Mouse (Mus musculus) MEL (cell line): ENCODE data around the gene Adamts2.

Experiments used
- CTCF ChIP-seq, 3 experiments: IDR thresholded peaks in 2 of 3; conservative IDR thresholded peaks in 1 of 3; 2 replicates each; pipeline ENCODE4 v1.5.1; 2011 to 2012; ENCODE audit warnings: low read length in 3 of 3, low read depth in 2 of 3, mild to moderate bottlenecking in 2 of 3, improper control_type of control experiment in 1 of 3, inconsistent platforms in 1 of 3, mixed read lengths in 1 of 3, moderate library complexity in 1 of 3; ENCODE audit not compliant: control insufficient read depth in 1 of 3, insufficient read depth in 1 of 3, poor library complexity in 1 of 3, severe bottlenecking in 1 of 3
- EP300 ChIP-seq, 2 experiments: IDR thresholded peaks; 2 replicates each; pipeline ENCODE4 v1.6.1; 2011; ENCODE audit warnings: improper control_type of control experiment in 2 of 2, low read length in 2 of 2, low read depth in 1 of 2, mild to moderate bottlenecking in 1 of 2
- ETS1 ChIP-seq: IDR thresholded peaks from 2 replicates; pipeline ENCODE4 v1.6.1; 2012; ENCODE audit warnings: low read depth, mild to moderate bottlenecking, inconsistent platforms, low read length, improper control_type of control experiment, moderate library complexity
- MAX ChIP-seq: IDR thresholded peaks from 2 replicates; pipeline ENCODE4 v1.6.1; 2011; ENCODE audit warnings: low read length, improper control_type of control experiment

- TF ChIP-seq CTCF (IDR thresholded peaks at IDR 0.05 in 2 of 3, conservative IDR thresholded peaks at IDR 0.05 in 1 of 3; ENCODE audit: control insufficient read depth in 1 of 3, insufficient read depth in 1 of 3, low read depth in 2 of 3, low read length in 3 of 3, poor library complexity in 1 of 3, severe bottlenecking in 1 of 3), result no peak
- TF ChIP-seq EP300 (IDR thresholded peaks at IDR 0.05; ENCODE audit: low read depth in 1 of 2, low read length in 2 of 2), result no peak
- no peak for TF ChIP-seq ETS1
- TF ChIP-seq MAX, result no peak
These were observed 144.6 kb downstream of the Adamts2 start for GRCm38 (mm10) chr11:50746508-50746907.
